In genomic region chr1:54925451-54925934, GRCm38 (mm10) we compare ENCODE assay signal across 8 mouse cellular contexts. TPM values are rescaled to one million over a fixed set of nuclear protein-coding genes. Genes with fewer than 3 reads are reported as not detected.
DNase-seq lines count a peak whose midpoint lies in the region; ATAC-seq and TF ChIP-seq lines count a peak whose summit lies in the region.

No protein-coding gene starts in this region.

- peaks cover 22% of the 10 kb centered on the region for H3K4me1 ChIP-seq in forebrain, embryonic 13.5 days
- H3K4me1 ChIP-seq in hindbrain, embryonic 16.5 days (ENCODE audit: control insufficient read depth, insufficient read depth, low read depth, low read length) = peaks cover 8% of the 10 kb centered on the region
- peaks cover 21% of the 10 kb centered on the region for H3K4me1 ChIP-seq in liver, embryonic 15.5 days (replicated peaks)

- H3K9me3 ChIP-seq in forebrain, embryonic 13.5 days (replicated peaks) = no peaks in the 10 kb centered on the region
- H3K9me3 ChIP-seq in hindbrain, embryonic 16.5 days (ENCODE audit: control insufficient read depth, low read length) = no peaks in the 10 kb centered on the region
- H3K9me3 ChIP-seq in liver, embryonic 15.5 days (replicated peaks) = no peaks in the 10 kb centered on the region

- ATAC-seq in forebrain, embryonic 13.5 days = peak; percentile 50
- ATAC-seq in hindbrain, embryonic 16.5 days = no peak; the same call in 1 of the 2 replicates
- ATAC-seq in liver, embryonic 15.5 days (ENCODE audit: insufficient read depth) = peak; percentile 20; the same call in 1 of the 2 replicates

- peak overlapping the region; percentile 67 for H3K4me2 ChIP-seq in forebrain, embryonic 13.5 days
- H3K4me2 ChIP-seq in hindbrain, embryonic 16.5 days (ENCODE audit: low read length) = peak overlapping the region; percentile 79
- peak overlapping the region; percentile 83 for H3K4me2 ChIP-seq in liver, embryonic 15.5 days

- DNase-seq in gastrocnemius, adult 2 months = peak; percentile 48
- no peak for DNase-seq in gastrocnemius, postnatal 25 days
- DNase-seq in adrenal gland, adult 2 months = peak; percentile 47
- DNase-seq in naive thymus-derived CD4-positive, alpha-beta T cell, adult 2 months (ENCODE audit: low read depth) = peak; percentile 49
- peak; percentile 65 to 66 for DNase-seq in thymus, postnatal 36 days

- H3K27me3 ChIP-seq in forebrain, embryonic 13.5 days = no peaks in the 10 kb centered on the region
- H3K27me3 ChIP-seq in hindbrain, embryonic 16.5 days (replicated peaks; ENCODE audit: control insufficient read depth, insufficient read depth, low read length) = no peaks in the 10 kb centered on the region
- H3K27me3 ChIP-seq in liver, embryonic 15.5 days = peaks cover 47% of the 10 kb centered on the region

- intact Hi-C loops in gastrocnemius, adult 2 months (cut with DNase I) = loop anchor here (5.0 kb wide), 1 partner anchor 173 kb away; no protein-coding TSS in a partner anchor

- WGBS in forebrain, embryonic 13.5 days = under 1% methylated on average over 19 of the region's 30 CpGs
- 1% methylated on average over 16 of the region's 30 CpGs for WGBS in hindbrain, embryonic 16.5 days
- 1% methylated on average over 30 of the region's 30 CpGs for WGBS in liver, embryonic 15.5 days (ENCODE audit: insufficient replicate concordance)

- no peaks in the 10 kb centered on the region for H3K36me3 ChIP-seq in forebrain, embryonic 13.5 days (ENCODE audit: poor library complexity, severe bottlenecking)
- no peaks in the 10 kb centered on the region for H3K36me3 ChIP-seq in hindbrain, embryonic 16.5 days (ENCODE audit: control insufficient read depth, insufficient read depth, low read length)
- H3K36me3 ChIP-seq in liver, embryonic 15.5 days (replicated peaks) = no peaks in the 10 kb centered on the region

- peak overlapping the region; percentile 94 for H3K27ac ChIP-seq in gastrocnemius, adult 2 months
- peak overlapping the region; percentile 91 for H3K27ac ChIP-seq in forebrain, embryonic 13.5 days
- H3K27ac ChIP-seq in hindbrain, embryonic 16.5 days (ENCODE audit: low read depth, low read length) = peak overlapping the region; percentile 95
- peak overlapping the region; percentile 41; the same call in 1 of the 2 replicates for H3K27ac ChIP-seq in liver, embryonic 15.5 days (replicated peaks)

- H3K4me3 ChIP-seq in gastrocnemius, adult 2 months = peak overlapping the region; percentile 90
- H3K4me3 ChIP-seq in forebrain, embryonic 13.5 days = peak overlapping the region; percentile 80
- peak overlapping the region; percentile 87 for H3K4me3 ChIP-seq in hindbrain, embryonic 16.5 days (ENCODE audit: low read length)
- peak overlapping the region; percentile 67 for H3K4me3 ChIP-seq in liver, embryonic 15.5 days (replicated peaks)

- no peak for TF ChIP-seq CTCF in gastrocnemius, adult 2 months (IDR thresholded peaks at IDR 0.05)

- H3K9ac ChIP-seq in forebrain, embryonic 13.5 days = peak overlapping the region; percentile 88
- peak overlapping the region; percentile 95 for H3K9ac ChIP-seq in hindbrain, embryonic 16.5 days (ENCODE audit: low read depth, low read length)
- peak overlapping the region; percentile 65 for H3K9ac ChIP-seq in liver, embryonic 15.5 days

RNA-seq across cellular contexts. Expression of gene Ankrd44, which starts 0.7 kb away (rescaled TPM):
- 1 to 10 TPM; 7.5 to 9.6 TPM for total RNA-seq in gastrocnemius, adult 2 months (2021)
- 1 to 10 TPM; 5.3 to 5.5 TPM for total RNA-seq in gastrocnemius, postnatal 25 days (2021)
- total RNA-seq in adrenal gland, adult 2 months (2021) = 10 to 100 TPM; 12.7 to 17.0 TPM
- polyA plus RNA-seq in adrenal gland, adult 2 months (2012; rRNA removed) = 1.8 and 2.3 TPM in 2 replicates
- polyA plus RNA-seq in forebrain, embryonic 13.5 days (2015; fragmentation: Nextera tagmentation; extraction: Ambion mirVana) = 15.7 and 16.6 TPM in 2 replicates
- polyA plus RNA-seq in hindbrain, embryonic 16.5 days (2015; fragmentation: Nextera tagmentation; extraction: Ambion mirVana) = 19.5 TPM in 2 replicates
- 3.7 and 4.7 TPM in 2 replicates for polyA plus RNA-seq in liver, embryonic 15.5 days (2015; fragmentation: Nextera tagmentation; extraction: Ambion mirVana)

Comparison
In these comparisons a context has a peak if more than half of its experiments do, and no peak if none do; other contexts are left out.
1. H3K27ac ChIP-seq: peak in every context shown above with its lines; median percentile 95 in hindbrain, embryonic 16.5 days; 94 in gastrocnemius, adult 2 months; 91 in forebrain, embryonic 13.5 days; 41 in liver, embryonic 15.5 days.